Mouse (Mus musculus) spleen, embryonic (tissue): ENCODE results near the gene Plgrkt.

Experiments used
- CTCF ChIA-PET: fragments of 350-600 bp; sonication (Branson Sonifier 250); formaldehyde crosslinking; loops from one replicate; lab custom pipeline; 2022; lab: Charles Lee

The Plgrkt gene

GRCm38 (mm10) chr19:29361468-29362130 lies 5.6 kb downstream of the Plgrkt start:
- CTCF ChIA-PET = interaction anchor here (0.6 kb wide), 1 partner anchor 9 kb away, joined by 3 read pairs; no protein-coding TSS in a partner anchor

- CTCF ChIA-PET = interaction anchor here (0.6 kb wide), 1 partner anchor 294 kb away, joined by 3 read pairs; no protein-coding TSS in a partner anchor
These were observed 6.9 kb downstream of the Plgrkt start for GRCm38 (mm10) chr19:29360251-29360650.

GRCm38 (mm10) chr19:29356281-29356680 lies 10.9 kb downstream of the Plgrkt start:
- CTCF ChIA-PET = no interaction called here

- CTCF ChIA-PET = interaction anchor here (0.6 kb wide), 2 partner anchors 12 to 26 kb away, joined by 3 read pairs; partner anchors contain the start of genes Cd274 and Plgrkt
These were observed 12.0 kb downstream of the Plgrkt start for GRCm38 (mm10) chr19:29354895-29355877.

- CTCF ChIA-PET = no interaction called here
These were observed 16.2 kb downstream of the Plgrkt start for GRCm38 (mm10) chr19:29350991-29351390.

GRCm38 (mm10) chr19:29345636-29346035 lies 21.6 kb downstream of the Plgrkt start:
- CTCF ChIA-PET = interaction anchor here (0.5 kb wide), 1 partner anchor 23 kb away, joined by 3 read pairs; no protein-coding TSS in a partner anchor

- CTCF ChIA-PET = no interaction called here
These were observed 22.3 kb downstream of the Plgrkt start for GRCm38 (mm10) chr19:29344868-29345267.

GRCm38 (mm10) chr19:29342281-29342680 lies 24.9 kb downstream of the Plgrkt start:
- CTCF ChIA-PET = no interaction called here

- CTCF ChIA-PET = no interaction called here
These were observed 26.2 kb downstream of the Plgrkt start for GRCm38 (mm10) chr19:29341029-29341428.

GRCm38 (mm10) chr19:29336624-29337023 lies 30.6 kb downstream of the Plgrkt start:
- CTCF ChIA-PET = no interaction called here

GRCm38 (mm10) chr19:29334068-29334745 lies 33.0 kb downstream of the Plgrkt start, which contains the start of gene Rln1:
Rln1 (minus strand) TSS chr19:29334670.
- CTCF ChIA-PET = interaction anchor here (0.6 kb wide), 1 partner anchor 13 kb away, joined by 3 read pairs; no protein-coding TSS in a partner anchor

GRCm38 (mm10) chr19:29326822-29327552 lies 40.2 kb downstream of the Plgrkt start:
- CTCF ChIA-PET = no interaction called here

- CTCF ChIA-PET = no interaction called here
These were observed 40.8 kb downstream of the Plgrkt start for GRCm38 (mm10) chr19:29326396-29326795.

GRCm38 (mm10) chr19:29325852-29326180 lies 41.4 kb downstream of the Plgrkt start:
- CTCF ChIA-PET = no interaction called here

- CTCF ChIA-PET = no interaction called here
These were observed 41.9 kb downstream of the Plgrkt start, which contains the start of gene Insl6 for GRCm38 (mm10) chr19:29325053-29325851. Insl6 (minus strand) TSS chr19:29325356.

- CTCF ChIA-PET = interaction anchor here (0.8 to 1.3 kb wide), 2 partner anchors 60 to 173 kb away, joined by 5 to 8 read pairs; no protein-coding TSS in a partner anchor
These were observed 43.7 kb downstream of the Plgrkt start for GRCm38 (mm10) chr19:29323416-29324049.

GRCm38 (mm10) chr19:29312661-29313060 lies 54.5 kb downstream of the Plgrkt start:
- CTCF ChIA-PET = no interaction called here

- CTCF ChIA-PET = no interaction called here
These were observed 55.4 kb downstream of the Plgrkt start for GRCm38 (mm10) chr19:29311791-29312190.

GRCm38 (mm10) chr19:29308832-29309231 lies 58.4 kb downstream of the Plgrkt start:
- CTCF ChIA-PET = no interaction called here
